Mouse (Mus musculus) testis, postnatal 10 days (tissue): ENCODE data around the gene Pdpn.
A peak's percentile ranks its signal among the peaks of the same experiment; 100 is the strongest.
"Not testable (repeated sequence)": the region's sequence is repeated elsewhere in the genome, so short reads cannot be mapped to it uniquely, and the experiment has no call there.

ENCODE experiments used
- DNase-seq: peaks from one replicate; pipeline ENCODE4 v3.0.0; 2021; ENCODE audit warnings: low spot score

The Pdpn gene

GRCm38 (mm10) chr4:143299325-143300070 is at the start of gene Pdpn:
TSS of gene Pdpn (minus strand) at chr4:143299564.
- peak; percentile 85 for DNase-seq

GRCm38 (mm10) chr4:143348678-143349077 is 49.3 kb upstream of the Pdpn start:
- DNase-seq, result no peak

DNA sequence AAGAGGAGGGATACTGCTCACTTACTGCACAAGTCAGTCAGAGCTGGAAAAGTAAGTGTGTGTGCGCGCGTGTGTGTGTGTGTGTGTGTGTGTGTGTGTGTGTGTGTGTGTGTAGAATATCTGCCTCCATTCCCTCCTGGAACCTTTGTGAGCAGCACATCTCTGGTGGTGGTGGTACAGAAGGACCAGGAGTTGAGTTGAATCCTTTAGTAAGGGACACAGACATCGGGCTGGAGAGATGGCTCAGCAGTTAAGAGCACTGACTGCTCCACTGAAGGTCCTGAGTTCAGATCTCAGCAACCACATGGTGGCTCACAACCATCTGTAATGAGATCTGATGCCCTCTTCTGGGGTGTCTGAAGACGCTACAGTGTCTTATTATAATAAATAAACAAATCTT is 46.1 kb upstream of the Pdpn start:
- not testable (repeated sequence) for DNase-seq

DNA sequence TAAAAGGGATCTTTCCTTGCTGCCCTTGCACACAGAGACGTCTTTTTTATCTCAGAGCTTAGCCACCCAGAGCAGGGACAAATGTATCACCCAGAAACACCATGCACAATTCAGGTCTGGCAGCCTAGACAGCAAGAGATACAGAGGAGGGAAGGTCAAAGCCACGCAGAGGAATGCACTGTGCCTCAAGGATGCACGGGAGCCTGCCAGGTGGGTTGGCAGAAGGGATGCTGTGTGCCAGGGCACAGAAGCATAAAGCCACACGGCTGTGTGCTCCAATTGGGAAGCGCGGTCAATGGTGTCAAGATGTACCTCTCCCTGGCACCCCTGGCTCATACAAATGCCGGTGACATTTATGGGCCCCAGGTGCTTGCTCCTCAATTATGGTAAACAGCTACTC is 42.1 kb upstream of the Pdpn start:
- DNase-seq, result no peak

- DNase-seq, result no peak
Observed at GRCm38 (mm10) chr4:143339808-143340207, 40.4 kb upstream of the Pdpn start.

DNA sequence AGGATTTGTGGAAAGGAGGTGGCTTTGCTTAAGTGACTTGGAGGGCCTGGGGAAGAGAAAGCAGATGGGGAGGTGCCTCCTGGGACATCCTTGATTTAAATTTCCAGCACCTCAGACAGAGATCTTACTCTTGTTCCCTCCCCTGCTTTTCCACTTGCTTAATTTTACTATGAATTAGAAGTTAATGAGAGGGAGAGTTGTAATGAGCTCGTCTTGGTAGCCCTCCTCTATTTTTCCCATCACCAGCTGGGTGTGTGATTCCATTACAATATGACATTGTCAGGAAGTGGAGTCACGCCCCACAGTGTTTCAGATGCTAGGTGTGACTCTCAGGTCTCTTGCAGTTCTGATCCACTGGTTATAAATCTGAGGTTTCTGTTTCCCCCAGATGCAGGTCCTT is 36.7 kb upstream of the Pdpn start:
- DNase-seq, result no peak

GRCm38 (mm10) chr4:143334995-143335394 is 35.6 kb upstream of the Pdpn start:
- no peak for DNase-seq

GRCm38 (mm10) chr4:143334145-143334544 is 34.8 kb upstream of the Pdpn start:
- DNase-seq, result no peak

DNA sequence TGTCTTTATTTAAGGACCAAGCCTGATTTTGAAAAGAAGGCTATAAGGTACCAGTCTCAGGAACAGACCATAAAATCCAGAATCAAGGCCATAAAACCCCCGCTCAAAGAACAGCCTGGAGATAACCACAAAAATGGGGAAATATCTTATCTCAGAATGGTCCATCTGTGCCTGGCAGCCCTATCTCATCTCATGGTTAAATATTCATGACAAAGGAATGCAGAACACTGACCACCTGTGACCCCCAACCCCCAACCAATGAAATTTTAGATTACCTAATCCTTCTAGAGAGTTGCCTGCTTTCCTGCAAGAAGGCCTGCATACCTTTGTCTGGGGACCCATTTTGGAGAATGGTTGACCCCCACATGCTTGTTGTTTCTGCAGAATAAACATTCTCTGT is 32.4 kb upstream of the Pdpn start:
- no peak for DNase-seq

GRCm38 (mm10) chr4:143330566-143330965 is 31.2 kb upstream of the Pdpn start:
- no peak for DNase-seq

GRCm38 (mm10) chr4:143325625-143325941 is 26.2 kb upstream of the Pdpn start:
- peak; percentile 94 for DNase-seq

DNA sequence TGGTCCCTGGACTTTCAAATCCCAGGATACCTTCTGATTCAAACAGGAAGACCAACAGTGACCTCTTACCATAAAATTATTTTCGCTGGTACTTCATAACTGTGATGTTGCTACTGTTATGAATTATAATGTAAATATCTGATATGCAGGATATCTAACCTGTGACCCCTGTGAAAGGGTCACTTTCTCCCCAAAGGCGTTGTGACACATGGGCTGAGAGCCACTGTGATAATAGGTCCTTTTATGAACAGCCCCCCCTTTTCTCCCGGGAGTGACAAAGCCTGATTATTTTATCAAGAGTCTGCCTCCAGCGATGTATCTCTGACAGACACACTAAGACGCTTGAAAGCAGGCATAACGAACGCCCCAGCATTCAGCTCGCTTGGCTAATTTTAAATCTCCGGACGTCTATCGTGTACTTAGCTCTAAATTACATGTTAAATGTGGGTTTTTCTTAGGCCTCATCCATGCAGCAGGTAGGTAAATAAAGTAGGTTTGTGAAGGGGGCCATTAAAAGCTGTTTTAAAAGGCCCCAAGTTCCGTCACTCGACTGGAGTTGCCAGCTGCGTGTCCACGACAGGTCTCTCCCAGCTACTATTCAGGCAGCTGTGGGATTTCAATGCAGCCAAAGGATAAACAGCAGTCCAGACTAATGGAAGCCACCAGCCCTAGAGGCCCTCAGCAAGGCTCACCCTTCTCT is 25.7 kb upstream of the Pdpn start:
- DNase-seq, result no peak

DNA sequence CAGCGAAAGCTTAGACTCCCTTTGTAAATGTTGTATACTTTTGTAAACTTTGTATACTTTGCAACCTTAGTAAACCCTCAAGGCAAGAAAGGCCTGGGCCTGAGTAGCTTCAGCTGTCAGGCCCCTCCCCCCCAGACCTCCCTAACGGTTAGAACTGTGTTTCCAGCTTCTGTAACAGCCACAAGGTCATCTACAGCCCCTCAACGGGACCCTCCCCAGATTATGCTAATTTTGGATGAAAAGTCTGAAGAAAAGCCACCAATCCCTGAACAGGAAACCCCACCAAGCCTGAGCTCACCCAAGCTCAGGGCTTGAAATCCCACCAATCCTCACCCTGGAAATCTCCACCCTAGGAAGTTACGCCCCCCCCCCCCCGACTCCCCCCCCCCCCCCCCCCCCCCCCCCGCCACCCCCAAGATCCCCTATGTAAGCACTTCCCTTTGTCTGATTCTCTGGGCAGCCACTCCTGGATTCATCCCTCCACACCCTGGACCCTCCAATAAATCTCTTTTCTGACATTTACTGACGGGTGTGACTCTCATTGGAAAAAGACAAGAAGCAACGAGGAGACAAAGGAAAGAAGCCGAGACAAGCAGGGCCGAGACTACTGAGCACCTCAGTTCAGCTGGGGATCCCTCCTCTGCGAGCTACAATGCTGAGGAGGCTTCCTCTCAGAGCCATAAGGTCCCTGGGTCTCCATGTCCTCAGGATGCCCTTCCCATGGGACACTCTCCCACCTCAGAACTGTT is 25.0 kb upstream of the Pdpn start:
- DNase-seq, result no peak

DNA sequence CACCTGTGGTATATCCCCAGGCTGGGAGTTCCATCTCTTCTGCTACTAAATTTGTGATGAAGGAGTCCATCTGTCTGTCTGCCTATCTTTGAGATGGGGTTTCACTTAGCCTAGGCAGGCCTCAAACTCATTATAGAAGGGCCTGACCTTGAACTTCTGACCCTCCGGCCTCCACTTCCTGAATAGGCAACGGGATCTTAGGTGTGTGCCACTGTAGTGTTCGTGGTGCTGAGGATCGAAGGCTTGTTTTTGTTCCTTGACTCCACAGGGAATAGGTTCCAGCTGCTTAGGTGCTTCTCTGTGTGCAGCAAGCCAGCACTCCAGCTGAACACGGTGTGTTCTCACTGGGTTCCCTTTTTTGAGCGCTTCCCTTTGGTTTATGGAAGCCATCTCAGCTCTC is 13.9 kb upstream of the Pdpn start:
- no peak for DNase-seq

- peak; percentile 70 for DNase-seq
Observed at GRCm38 (mm10) chr4:143311341-143311740, 12.0 kb upstream of the Pdpn start.

DNA sequence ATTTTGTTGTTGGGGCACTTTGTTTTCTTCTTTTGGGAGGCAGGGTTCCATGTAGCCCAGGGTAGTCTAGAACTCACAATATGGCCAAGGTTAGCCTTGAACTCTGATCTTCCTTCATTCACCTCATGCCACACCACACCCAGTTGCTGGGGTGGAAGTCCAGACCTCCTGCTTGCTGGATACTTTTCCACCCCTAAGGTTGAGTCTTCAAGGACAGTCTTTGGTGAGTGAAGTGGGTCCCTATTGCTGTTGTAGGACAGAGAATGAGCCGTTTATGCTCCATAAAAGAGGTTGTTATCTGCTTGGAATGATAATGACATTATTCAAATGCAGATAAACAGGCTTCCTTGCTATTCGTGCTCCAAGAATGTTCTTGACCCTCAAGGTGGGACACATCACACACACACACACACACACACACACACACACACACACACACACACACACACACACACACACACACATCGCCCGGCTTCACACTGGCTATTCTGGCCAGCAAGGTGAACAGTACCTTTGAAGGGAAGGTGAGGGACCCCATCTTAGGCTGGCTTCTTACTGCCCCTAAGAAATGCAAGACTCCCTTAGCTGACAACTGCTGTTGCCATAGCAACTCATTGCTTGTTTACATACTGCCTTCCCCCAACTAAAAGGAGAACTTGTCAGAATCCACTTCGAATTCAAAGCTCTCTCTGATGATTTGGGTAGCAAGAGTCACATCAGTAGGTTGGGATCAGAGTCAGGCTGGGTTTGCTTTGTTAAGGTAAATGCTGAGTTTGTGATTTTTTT is 6.8 kb upstream of the Pdpn start:
- no peak for DNase-seq

GRCm38 (mm10) chr4:143305031-143305430 is 5.7 kb upstream of the Pdpn start:
- DNase-seq, result no peak

DNA sequence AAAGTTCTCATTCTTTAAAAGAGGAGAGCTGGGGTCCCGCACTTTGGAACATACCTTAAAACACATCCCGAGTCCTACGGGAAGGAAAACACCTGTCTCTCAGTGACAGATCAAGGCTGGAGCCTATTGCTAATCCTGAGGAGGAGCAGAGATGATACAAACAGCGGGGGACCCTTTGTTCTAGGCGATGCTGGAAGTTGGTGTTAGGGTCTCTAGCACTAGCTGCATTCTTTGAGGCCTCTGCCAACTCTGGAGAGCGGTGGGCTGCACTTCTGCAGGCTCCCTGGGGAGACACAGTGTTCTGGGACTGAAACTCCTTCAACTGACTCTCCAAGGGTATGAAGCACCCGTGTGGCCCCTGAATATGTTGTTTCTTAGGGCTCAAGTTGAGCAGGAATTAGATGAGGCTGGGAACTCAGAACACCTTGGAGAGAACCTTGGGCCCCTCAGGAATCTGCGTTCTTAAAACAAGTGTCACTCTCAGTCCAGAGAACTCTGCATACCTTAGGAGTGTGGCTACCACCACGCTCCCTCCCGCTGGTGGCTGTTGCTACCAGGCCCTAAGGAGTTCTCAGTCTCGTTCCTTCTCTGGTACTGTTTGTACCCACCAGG is 3.0 kb upstream of the Pdpn start:
- no peak for DNase-seq

DNA sequence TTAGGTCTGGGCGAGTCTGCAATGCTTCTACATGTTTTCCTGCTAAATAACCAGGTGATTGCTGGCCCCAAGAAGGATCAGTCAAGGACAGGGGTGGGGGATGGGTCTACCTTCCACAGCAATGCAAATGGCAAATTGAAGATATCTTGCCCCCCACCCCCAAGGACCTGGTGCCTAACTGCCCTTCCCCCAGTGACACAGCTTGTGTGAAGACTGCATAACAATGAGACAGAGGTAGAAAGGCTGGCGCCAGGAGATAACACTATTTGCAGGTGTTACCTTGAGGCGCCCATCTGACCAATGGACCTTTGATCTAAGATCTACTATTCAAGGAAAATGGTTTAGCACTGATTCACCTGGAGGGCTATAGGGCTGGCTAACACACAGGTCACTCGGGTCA is 2.5 kb upstream of the Pdpn start:
- DNase-seq, result no peak

GRCm38 (mm10) chr4:143301042-143301441 is 1.7 kb upstream of the Pdpn start:
- no peak for DNase-seq

DNA sequence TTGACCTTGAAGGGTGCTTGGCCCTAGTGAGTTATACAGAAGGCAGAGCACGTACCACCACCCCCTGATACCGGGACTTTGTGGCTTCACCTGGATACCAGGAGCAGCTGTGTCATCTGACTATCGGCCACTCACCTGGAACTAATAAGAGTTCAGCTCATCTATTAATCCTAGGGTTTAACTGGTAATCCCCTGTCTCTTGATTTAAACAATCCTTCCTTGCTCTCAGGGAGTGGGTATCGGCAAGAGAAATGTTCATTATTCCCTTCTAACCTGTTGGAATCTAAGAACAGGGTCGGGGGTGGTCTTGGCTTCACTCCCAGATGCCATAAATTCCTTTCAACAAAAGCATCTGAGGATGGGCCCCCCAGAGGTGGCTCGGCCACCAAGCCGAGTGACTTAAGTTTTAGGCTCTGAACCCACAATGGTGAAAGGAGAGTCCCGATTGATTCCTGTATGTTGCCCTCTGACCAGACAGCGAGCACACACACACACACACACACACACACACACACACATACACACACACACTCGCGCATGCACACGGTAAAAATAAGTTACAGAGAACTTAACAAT is 837 bp upstream of the Pdpn start:
- no peak for DNase-seq
